Mouse (Mus musculus): Measurements from ENCODE around the gene Iqgap2. TPM values are rescaled to one million over a fixed set of nuclear protein-coding genes. Genes with fewer than 3 reads are reported as not detected.

Iqgap2 gene
- polyA plus RNA-seq, 1 experiment, result 2.8 TPM

- TF ChIP-seq FLI1 (IDR thresholded peaks at IDR 0.05; ENCODE audit: low read length) (no peak), GATA1 (IDR thresholded peaks at IDR 0.05; ENCODE audit: borderline replicate concordance, low read length) (no peak)
- Histone ChIP-seq H3K4me1 (peaks cover 71% of the 10 kb centered on the region), H3K27me3 (replicated peaks) (no peaks in the 10 kb centered on the region), H3K9me3 (no peaks in the 10 kb centered on the region), H3K36me3 (replicated peaks; ENCODE audit: low read length) (peaks cover 33% of the 10 kb centered on the region), H3K4me3 (replicated peaks) (peak overlapping the region; percentile 77)
Measured at GRCm38 (mm10) chr13:95679491-95679941, 212.2 kb downstream of the Iqgap2 start.

GRCm38 (mm10) chr13:95679078-95679477, 212.6 kb downstream of the Iqgap2 start:
- peaks cover 70% of the 10 kb centered on the region for H3K4me1 ChIP-seq
- H3K36me3 ChIP-seq (replicated peaks; ENCODE audit: low read length), result peaks cover 34% of the 10 kb centered on the region

GRCm38 (mm10) chr13:95672372-95672771, 219.3 kb downstream of the Iqgap2 start:
- H3K4me1 ChIP-seq, result peaks cover 60% of the 10 kb centered on the region
- H3K4me3 ChIP-seq (replicated peaks), result peak overlapping the region; percentile 46
- peaks cover 13% of the 10 kb centered on the region for H3K9me3 ChIP-seq
- H3K36me3 ChIP-seq (replicated peaks; ENCODE audit: low read length), result peaks cover 59% of the 10 kb centered on the region
- no peaks in the 10 kb centered on the region for H3K27me3 ChIP-seq (replicated peaks)
- TF ChIP-seq FLI1 (IDR thresholded peaks at IDR 0.05; ENCODE audit: low read length), result no peak
- TF ChIP-seq GATA1 (IDR thresholded peaks at IDR 0.05; ENCODE audit: borderline replicate concordance, low read length), result no peak

More at GRCm38 (mm10) chr13:95679078-95679477, 212.6 kb downstream of the Iqgap2 start:
- Histone ChIP-seq H3K4me3 (replicated peaks) (no peak overlapping the region), H3K9me3 (no peaks in the 10 kb centered on the region), H3K27me3 (replicated peaks) (no peaks in the 10 kb centered on the region)
- TF ChIP-seq GATA1 (IDR thresholded peaks at IDR 0.05; ENCODE audit: borderline replicate concordance, low read length) (no peak), FLI1 (IDR thresholded peaks at IDR 0.05; ENCODE audit: low read length) (no peak)

- TF ChIP-seq GATA1 (IDR thresholded peaks at IDR 0.05; ENCODE audit: borderline replicate concordance, low read length) (peak; percentile 79; the same call in 2 of the 3 replicates), FLI1 (IDR thresholded peaks at IDR 0.05; ENCODE audit: low read length) (no peak)
- H3K36me3 ChIP-seq (replicated peaks; ENCODE audit: low read length), result peaks cover 63% of the 10 kb centered on the region
- peaks cover 13% of the 10 kb centered on the region for H3K9me3 ChIP-seq
- H3K4me1 ChIP-seq, result peaks cover 71% of the 10 kb centered on the region
- H3K27me3 ChIP-seq (replicated peaks), result no peaks in the 10 kb centered on the region
- H3K4me3 ChIP-seq (replicated peaks), result peak overlapping the region; percentile 83
Measured at GRCm38 (mm10) chr13:95671108-95671897, 220.4 kb downstream of the Iqgap2 start.

- peaks cover 66% of the 10 kb centered on the region for H3K36me3 ChIP-seq (replicated peaks; ENCODE audit: low read length)
- TF ChIP-seq GATA1 (IDR thresholded peaks at IDR 0.05; ENCODE audit: borderline replicate concordance, low read length) (no peak), FLI1 (IDR thresholded peaks at IDR 0.05; ENCODE audit: low read length) (no peak)
- H3K27me3 ChIP-seq (replicated peaks), result no peaks in the 10 kb centered on the region
- peaks cover 79% of the 10 kb centered on the region for H3K4me1 ChIP-seq
- H3K4me3 ChIP-seq (replicated peaks), result peak overlapping the region; percentile 29
- H3K9me3 ChIP-seq, result peaks cover 13% of the 10 kb centered on the region
Measured at GRCm38 (mm10) chr13:95670534-95670933, 221.2 kb downstream of the Iqgap2 start.

GRCm38 (mm10) chr13:95667260-95667659, 224.5 kb downstream of the Iqgap2 start:
- Histone ChIP-seq H3K36me3 (replicated peaks; ENCODE audit: low read length) (peaks cover 76% of the 10 kb centered on the region), H3K4me3 (replicated peaks) (no peak overlapping the region), H3K4me1 (peaks cover 68% of the 10 kb centered on the region), H3K27me3 (replicated peaks) (no peaks in the 10 kb centered on the region), H3K9me3 (peaks cover 15% of the 10 kb centered on the region)
- TF ChIP-seq GATA1 (IDR thresholded peaks at IDR 0.05; ENCODE audit: borderline replicate concordance, low read length) (no peak), FLI1 (IDR thresholded peaks at IDR 0.05; ENCODE audit: low read length) (no peak)

GRCm38 (mm10) chr13:95665644-95666356, 225.9 kb downstream of the Iqgap2 start:
- no peaks in the 10 kb centered on the region for H3K27me3 ChIP-seq (replicated peaks)
- H3K4me3 ChIP-seq (replicated peaks), result no peak overlapping the region
- TF ChIP-seq GATA1 (IDR thresholded peaks at IDR 0.05; ENCODE audit: borderline replicate concordance, low read length) (no peak), FLI1 (IDR thresholded peaks at IDR 0.05; ENCODE audit: low read length) (no peak)
- H3K9me3 ChIP-seq, result peaks cover 15% of the 10 kb centered on the region
- peaks cover 62% of the 10 kb centered on the region for H3K4me1 ChIP-seq
- H3K36me3 ChIP-seq (replicated peaks; ENCODE audit: low read length), result peaks cover 83% of the 10 kb centered on the region

- Histone ChIP-seq H3K27me3 (replicated peaks) (no peaks in the 10 kb centered on the region), H3K4me1 (peaks cover 70% of the 10 kb centered on the region), H3K9me3 (peaks cover 5% of the 10 kb centered on the region; the same call in 1 of the 2 replicates), H3K4me3 (replicated peaks) (no peak overlapping the region), H3K36me3 (replicated peaks; ENCODE audit: low read length) (peaks cover 82% of the 10 kb centered on the region)
- TF ChIP-seq GATA1 (IDR thresholded peaks at IDR 0.05; ENCODE audit: borderline replicate concordance, low read length), result no peak
Measured at GRCm38 (mm10) chr13:95663834-95664233, 227.9 kb downstream of the Iqgap2 start.

- peaks cover 69% of the 10 kb centered on the region for H3K36me3 ChIP-seq (replicated peaks; ENCODE audit: low read length)
- peaks cover 75% of the 10 kb centered on the region for H3K4me1 ChIP-seq
- H3K9me3 ChIP-seq, result peaks cover 5% of the 10 kb centered on the region; the same call in 1 of the 2 replicates
- no peaks in the 10 kb centered on the region for H3K27me3 ChIP-seq (replicated peaks)
- no peak overlapping the region for H3K4me3 ChIP-seq (replicated peaks)
- TF ChIP-seq FLI1 (IDR thresholded peaks at IDR 0.05; ENCODE audit: low read length), result no peak
- TF ChIP-seq GATA1 (IDR thresholded peaks at IDR 0.05; ENCODE audit: borderline replicate concordance, low read length), result no peak
Measured at GRCm38 (mm10) chr13:95659432-95659831, 232.3 kb downstream of the Iqgap2 start.

GRCm38 (mm10) chr13:95657171-95657570, 234.6 kb downstream of the Iqgap2 start:
- TF ChIP-seq GATA1 (IDR thresholded peaks at IDR 0.05; ENCODE audit: borderline replicate concordance, low read length) (peak; percentile 83; the same call in 2 of the 3 replicates), FLI1 (IDR thresholded peaks at IDR 0.05; ENCODE audit: low read length) (peak; percentile 51; the same call in 1 of the 2 replicates)
- H3K36me3 ChIP-seq (replicated peaks; ENCODE audit: low read length), result peaks cover 49% of the 10 kb centered on the region
- peaks cover 2% of the 10 kb centered on the region; the same call in 1 of the 2 replicates for H3K9me3 ChIP-seq
- H3K4me3 ChIP-seq (replicated peaks), result peak overlapping the region; percentile 53
- H3K27me3 ChIP-seq (replicated peaks), result no peaks in the 10 kb centered on the region
- peaks cover 89% of the 10 kb centered on the region for H3K4me1 ChIP-seq

Data from megakaryocyte, embryonic 14.5 days (primary cell).